Mouse (Mus musculus) T-helper 17 cell (primary cell): Measurements from ENCODE around the gene Gm28372.
"Not testable (repeated sequence)": the region's sequence is repeated elsewhere in the genome, so short reads cannot be mapped to it uniquely, and the experiment has no call there.

Source experiments
- in situ Hi-C, 2 experiments: fragments of 300-600 bp; cut with MboI, MseI; formaldehyde crosslinking; loops; 1 replicate in 1 of 2; 2 replicates in 1 of 2; pipeline ENCODE4 v1.15.1; 2025; ENCODE audit warnings: high pct_unique_total_duplicates in 2 of 2

Gm28372 gene

DNA sequence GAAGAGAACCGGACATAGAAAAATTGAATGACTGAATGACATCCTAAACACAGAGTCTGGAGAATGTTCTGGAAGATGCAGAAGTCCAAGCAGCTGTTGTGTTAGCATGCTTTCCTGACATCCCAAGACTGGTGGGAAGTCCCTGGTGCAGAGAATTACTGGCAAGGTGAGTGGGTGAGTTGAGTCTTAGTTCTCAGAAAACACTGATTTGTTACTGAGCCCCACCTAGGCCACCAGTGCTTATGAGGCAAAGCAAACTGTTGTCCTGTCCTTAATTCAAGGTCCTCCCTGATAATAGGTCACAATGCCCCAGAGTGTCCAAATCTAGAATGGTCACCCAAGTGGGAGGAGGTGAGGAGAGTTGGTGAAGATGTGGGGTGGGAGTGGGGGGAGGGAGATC is at the start of gene Gm28372, which contains the start of gene 1700020A23Rik:
Gm28372 (plus strand) TSS at position 301 of the 400 bp plus-strand sequence.
1700020A23Rik (plus strand) TSS at position 321 of the 400 bp plus-strand sequence.
- in situ Hi-C loops: loop anchor here in 1 of 2 experiments (10.0 kb wide), 1 partner anchor 1320 kb away; no protein-coding TSS in a partner anchor

GRCm38 (mm10) chr2:130357551-130357950 is 47.5 kb upstream of the Gm28372 start:
- in situ Hi-C loops: no loop called here

DNA sequence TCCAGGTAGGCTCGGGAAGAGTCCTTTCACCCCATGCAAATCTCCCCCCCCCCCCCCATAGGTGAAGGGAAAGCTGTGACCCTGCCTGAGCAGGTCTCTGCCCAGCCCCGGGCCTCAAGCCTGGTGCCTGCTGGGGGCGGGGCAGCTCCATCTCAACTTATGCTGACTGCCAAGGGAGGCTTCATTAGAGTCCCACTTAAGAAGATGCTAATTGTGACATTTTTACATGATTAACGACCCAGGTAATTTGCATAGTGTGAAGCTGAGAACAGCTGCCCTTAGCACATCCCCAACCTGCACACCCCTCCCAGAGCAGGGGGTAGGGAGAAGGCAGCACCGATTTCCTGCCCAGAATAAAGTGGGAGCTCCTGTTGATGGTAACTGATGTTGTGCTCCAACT is 46.2 kb upstream of the Gm28372 start:
- in situ Hi-C loops: no loop called here

GRCm38 (mm10) chr2:130362511-130363026 is 42.5 kb upstream of the Gm28372 start:
- in situ Hi-C loops: loop anchor here in 1 of 2 experiments (5.0 kb wide), 1 partner anchor 70 kb away; no protein-coding TSS in a partner anchor

DNA sequence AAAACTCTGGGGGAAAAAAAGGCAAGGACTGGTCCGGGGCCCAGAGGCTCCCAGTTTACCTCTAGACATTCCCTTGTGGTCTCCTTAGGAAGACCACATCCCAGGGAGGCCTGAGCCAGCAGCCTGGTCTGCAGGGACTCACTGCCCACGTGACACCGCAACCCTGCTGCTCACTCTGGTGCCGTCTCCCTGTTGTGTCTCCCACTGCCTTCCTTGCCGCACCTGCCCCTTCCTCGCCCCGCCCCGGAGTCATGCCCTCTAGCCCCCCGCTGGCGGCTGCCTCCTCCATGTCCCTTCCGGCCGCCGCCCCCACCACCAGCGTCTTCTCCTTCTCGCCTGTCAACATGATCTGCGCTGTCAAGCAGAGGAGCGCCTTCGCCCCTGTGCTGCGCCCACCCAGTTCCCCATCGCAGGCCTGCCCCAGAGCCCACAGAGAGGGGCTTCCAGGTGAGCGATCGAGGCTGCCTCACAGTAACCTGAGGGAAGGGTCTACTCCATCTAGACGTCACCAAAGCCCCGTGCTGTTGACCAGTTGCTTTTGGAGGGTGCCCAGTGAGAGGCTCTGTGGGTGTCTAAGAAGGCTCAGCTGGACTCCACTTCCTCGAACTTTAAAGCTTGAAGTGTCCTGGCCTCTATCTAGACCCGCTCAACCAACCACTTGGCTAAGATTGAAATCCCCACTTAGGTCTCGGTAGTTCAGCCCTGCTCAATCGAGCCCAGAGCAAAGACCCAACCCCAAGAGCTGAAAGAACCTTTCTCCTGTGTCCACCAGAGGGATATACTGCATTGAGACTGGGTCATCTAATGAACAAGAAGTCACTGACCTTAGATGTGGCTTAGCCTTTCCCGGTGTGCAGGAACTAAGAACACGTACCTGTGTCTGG is 39.6 kb upstream of the Gm28372 start:
- in situ Hi-C loops: no loop called here

GRCm38 (mm10) chr2:130367386-130367785 is 37.7 kb upstream of the Gm28372 start:
- in situ Hi-C loops: no loop called here

DNA sequence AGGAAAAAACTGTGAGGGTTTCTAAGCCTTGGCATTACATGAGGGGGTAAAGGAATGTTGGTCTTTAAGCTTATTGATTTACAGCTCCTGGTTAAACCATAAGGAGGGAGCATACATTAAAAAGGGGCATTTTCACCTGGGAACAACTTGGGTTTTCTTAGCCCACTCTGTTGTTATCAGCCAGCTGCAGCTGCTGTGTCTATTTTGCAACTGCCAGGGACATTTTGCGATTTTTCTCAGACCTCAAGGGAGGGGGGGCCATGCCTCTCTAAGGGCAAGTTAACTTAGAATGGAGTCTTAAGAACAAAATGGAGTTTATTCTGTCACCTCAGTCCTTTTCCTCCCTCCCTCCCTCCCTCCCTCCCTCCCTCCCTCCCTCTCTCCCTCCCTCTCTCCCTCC is 32.0 kb upstream of the Gm28372 start:
- in situ Hi-C loops: not testable (repeated sequence)

GRCm38 (mm10) chr2:130374951-130375350 is 30.1 kb upstream of the Gm28372 start:
- in situ Hi-C loops: no loop called here

DNA sequence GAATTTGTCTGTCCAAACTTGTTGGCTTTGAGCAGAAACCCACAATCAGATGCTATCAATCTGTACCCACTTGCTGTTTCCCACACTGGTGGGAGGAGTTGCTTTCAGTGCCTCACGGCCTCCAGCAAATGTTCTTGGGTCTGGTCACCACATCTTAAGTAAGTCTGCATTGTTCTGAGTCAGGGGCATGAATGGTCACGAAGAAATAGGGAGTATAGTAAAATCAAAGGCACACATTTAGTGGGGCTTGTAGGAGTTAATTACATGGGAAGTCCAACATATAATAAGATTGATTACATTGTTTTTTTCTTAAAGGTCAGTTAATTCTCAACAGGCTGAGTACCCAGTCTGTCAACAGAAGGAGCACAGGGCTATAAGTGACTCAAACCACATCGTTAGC is 21.8 kb upstream of the Gm28372 start:
- in situ Hi-C loops: no loop called here

GRCm38 (mm10) chr2:130383895-130384294 is 21.1 kb upstream of the Gm28372 start:
- in situ Hi-C loops: no loop called here

- in situ Hi-C loops: no loop called here
Measured at GRCm38 (mm10) chr2:130386212-130386611, 18.8 kb upstream of the Gm28372 start.

- in situ Hi-C loops: no loop called here
Measured at GRCm38 (mm10) chr2:130388796-130389195, 16.2 kb upstream of the Gm28372 start.

DNA sequence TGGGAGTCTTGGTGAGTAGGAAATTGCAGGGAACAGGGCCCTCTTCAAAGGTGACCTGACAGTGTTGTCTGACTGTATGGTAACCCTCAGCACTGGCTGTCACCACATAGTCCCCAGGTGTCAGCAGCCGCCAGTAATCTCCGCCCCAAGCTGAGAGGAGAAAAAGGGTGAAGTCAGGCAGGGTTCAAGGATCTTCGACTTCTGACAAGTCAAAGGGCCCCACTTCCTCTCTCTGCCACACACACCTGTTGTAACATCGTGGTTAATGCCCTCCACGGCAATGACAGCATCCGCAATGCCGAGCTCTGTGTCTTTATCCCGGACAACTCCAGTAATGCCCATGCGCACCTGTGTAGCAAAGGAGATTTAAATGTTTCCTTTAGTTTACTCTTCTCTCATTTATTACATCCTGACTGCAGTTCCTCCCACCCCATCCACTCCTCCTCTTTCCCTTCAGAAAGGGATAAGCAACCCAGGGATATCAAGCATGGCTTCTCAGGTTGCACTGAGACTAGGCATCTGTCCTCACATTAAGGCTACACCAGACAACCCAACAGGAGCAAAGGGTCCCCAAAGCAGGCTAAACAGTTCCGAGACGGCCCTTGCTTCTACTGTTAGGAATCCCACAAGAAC is 13.9 kb upstream of the Gm28372 start:
- in situ Hi-C loops: no loop called here

- in situ Hi-C loops: no loop called here
Measured at GRCm38 (mm10) chr2:130392836-130393235, 12.2 kb upstream of the Gm28372 start.

DNA sequence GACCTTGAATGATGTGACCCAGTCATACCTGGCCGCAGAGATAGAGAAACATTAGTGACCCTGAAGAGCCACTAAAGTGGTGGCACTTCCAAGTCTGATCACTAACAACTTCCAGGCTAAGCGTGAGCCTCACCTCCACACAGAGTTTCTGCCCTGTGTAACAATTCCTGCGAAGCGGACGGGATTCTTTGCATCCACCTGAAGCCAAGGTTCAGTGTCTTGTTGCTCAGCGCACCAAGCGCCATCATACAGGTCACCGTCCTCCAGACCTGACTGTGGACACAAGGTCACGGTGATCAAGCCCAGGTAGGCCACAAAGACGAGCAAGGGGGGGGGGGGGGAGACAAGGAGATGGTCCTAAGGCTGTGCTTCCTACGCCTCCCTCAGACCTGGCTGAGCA is 9.3 kb upstream of the Gm28372 start:
- in situ Hi-C loops: no loop called here

DNA sequence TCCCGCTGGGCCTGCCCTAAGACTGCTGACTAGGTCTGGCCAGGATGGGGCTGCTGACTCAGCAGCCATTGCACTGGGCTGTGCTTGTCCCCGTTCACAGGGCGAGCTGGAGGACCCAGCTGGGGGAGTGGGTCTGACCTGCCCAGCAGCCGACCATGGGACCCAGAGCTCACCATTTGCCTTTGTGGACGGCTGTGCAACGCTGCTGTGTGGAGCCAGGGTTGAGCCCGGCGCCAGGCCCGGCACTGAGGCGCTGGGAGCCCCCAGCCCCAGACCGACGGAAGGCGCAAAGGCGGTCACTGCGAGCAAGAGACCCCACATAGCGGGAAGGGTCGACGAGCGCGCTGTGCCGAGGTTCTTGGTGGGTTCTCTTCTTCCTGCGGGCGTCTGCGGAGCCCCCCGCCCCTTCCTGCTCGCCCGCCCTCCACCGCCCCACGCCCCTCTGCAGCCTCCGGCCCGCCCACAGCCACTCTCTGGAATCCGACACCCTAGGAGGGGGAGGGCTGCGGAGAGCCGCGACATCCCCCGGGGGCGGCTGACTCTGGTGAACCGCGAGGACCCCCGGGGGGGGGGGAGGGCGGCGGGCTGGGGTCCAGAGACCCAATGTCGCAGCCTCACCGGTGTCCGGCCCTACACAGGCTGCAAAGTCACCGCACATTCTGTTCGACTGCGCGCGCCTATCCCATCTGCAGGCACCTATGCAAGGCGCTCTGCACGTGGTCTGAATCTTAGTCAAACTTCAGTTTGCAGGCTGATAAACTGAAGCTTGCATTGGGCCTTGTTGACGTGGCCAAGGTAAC is 7.7 kb upstream of the Gm28372 start, which contains the start of gene Cpxm1:
Cpxm1 (minus strand) TSS at position 389 of the 800 bp plus-strand sequence.
- in situ Hi-C loops: no loop called here

DNA sequence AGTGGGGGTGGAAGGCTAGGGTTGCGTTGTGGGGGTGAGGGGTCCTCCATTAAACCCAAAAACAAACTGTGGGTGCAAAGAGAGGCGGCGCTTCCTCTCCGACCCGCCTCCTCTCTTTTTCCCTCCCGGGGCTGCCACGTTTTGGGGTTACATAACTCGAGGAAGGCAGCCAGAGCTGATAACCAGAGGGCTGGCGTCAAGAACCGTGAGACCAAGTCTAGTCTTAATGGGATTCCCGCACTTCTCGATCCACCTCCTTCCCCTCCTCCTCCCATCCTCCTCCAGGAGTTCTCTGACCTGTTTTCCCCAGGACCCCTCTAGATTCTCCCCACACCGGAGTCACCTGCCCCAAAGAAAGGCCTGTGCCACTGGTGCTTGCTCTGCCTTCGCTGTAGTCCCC is 6.9 kb upstream of the Gm28372 start:
- in situ Hi-C loops: no loop called here

- in situ Hi-C loops: loop anchor here in 1 of 2 experiments (10.0 kb wide), 1 partner anchor 1315 kb away; no protein-coding TSS in a partner anchor
Measured at GRCm38 (mm10) chr2:130400046-130400445, 5.0 kb upstream of the Gm28372 start.

GRCm38 (mm10) chr2:130401891-130402290 is 3.1 kb upstream of the Gm28372 start:
- in situ Hi-C loops: loop anchor here in 1 of 2 experiments (10.0 kb wide), 1 partner anchor 1317 kb away; no protein-coding TSS in a partner anchor

- in situ Hi-C loops: loop anchor here in 1 of 2 experiments (10.0 kb wide), 1 partner anchor 1321 kb away; no protein-coding TSS in a partner anchor
Measured at GRCm38 (mm10) chr2:130406178-130406577, 1.1 kb downstream of the Gm28372 start, which contains the start of gene Tmem239. Tmem239 (plus strand) TSS chr2:130406478.

GRCm38 (mm10) chr2:130408194-130408593 is 3.2 kb downstream of the Gm28372 start:
- in situ Hi-C loops: loop anchor here in 1 of 2 experiments (10.0 kb wide), 1 partner anchor 1323 kb away; no protein-coding TSS in a partner anchor
